Mouse (Mus musculus): ENCODE measurements at regions not wholly inside any gene's neighbourhood (a gene's known extent, or its start where the extent isn't known, plus 50 kb on each side); places are given as distances from the start of the nearest gene placed in this dataset.

DNA sequence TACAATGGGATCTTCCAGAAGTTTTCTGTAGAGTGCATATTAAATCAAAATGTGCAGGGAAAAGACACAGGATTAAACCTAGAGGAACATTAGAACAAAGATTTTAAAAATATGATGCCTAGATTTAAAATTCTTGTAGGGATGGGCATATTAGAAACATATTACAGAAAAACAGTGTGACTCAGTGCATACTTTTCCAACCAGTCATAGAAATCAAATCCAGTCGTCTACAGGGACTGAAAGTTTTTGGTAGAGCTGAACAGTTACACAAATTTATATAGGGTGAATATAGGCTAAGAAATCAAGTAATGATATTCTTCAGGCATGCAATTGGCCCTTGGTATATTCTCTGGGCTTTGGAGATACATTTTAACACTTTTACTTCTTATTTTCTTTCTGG lies 845.3 kb upstream of the Rgs18 start:
- no peak overlapping the region for H3K4me3 ChIP-seq (ENCODE audit: low read depth, low read length)
- no peak for DNase-seq (ENCODE audit: low spot score)
- H3K9ac ChIP-seq (ENCODE audit: low read depth, low read length) = no peak overlapping the region
- H3K27me3 ChIP-seq (replicated peaks; ENCODE audit: control insufficient read depth, insufficient read depth, low read length) = no peaks in the 10 kb centered on the region
- WGBS = 67% methylated on average over 1 of the region's 1 CpGs
- no peaks in the 10 kb centered on the region for H3K36me3 ChIP-seq (ENCODE audit: control insufficient read depth, insufficient read depth, low read length)
- no peaks in the 10 kb centered on the region for H3K4me1 ChIP-seq (ENCODE audit: control insufficient read depth, insufficient read depth, low read length)
- H3K4me2 ChIP-seq (ENCODE audit: low read depth, low read length) = no peak overlapping the region
- no peaks in the 10 kb centered on the region for H3K9me3 ChIP-seq (ENCODE audit: control insufficient read depth, low read length)
- no peak for ATAC-seq (ENCODE audit: low read depth)
- no peak overlapping the region for H3K27ac ChIP-seq (replicated peaks; ENCODE audit: low read depth, low read length)

DNA sequence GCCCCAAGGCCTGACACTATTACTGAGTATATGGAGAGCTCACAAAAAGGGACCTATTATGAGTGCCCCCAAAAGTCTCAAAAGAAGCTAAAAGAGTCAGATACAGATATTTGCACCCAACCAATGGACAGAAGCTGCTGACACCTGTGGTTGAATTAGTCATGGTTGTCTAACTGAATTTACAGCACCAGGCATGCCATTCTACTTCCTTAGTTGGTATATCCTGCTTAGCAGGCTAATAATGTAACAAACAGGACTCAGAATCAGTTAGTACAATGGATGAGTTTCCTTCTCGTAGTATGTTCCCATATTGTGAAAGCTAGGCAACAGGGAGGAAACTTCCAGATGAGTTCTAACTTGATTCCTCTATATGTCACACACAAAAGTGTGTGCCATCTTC lies 839.1 kb upstream of the Rgs18 start:
- Histone ChIP-seq H3K9me3 (ENCODE audit: control insufficient read depth, low read length) (no peaks in the 10 kb centered on the region), H3K9ac (ENCODE audit: low read depth, low read length) (no peak overlapping the region), H3K27me3 (replicated peaks; ENCODE audit: control insufficient read depth, insufficient read depth, low read length) (no peaks in the 10 kb centered on the region), H3K27ac (replicated peaks; ENCODE audit: low read depth, low read length) (no peak overlapping the region), H3K36me3 (ENCODE audit: control insufficient read depth, insufficient read depth, low read length) (no peaks in the 10 kb centered on the region), H3K4me3 (ENCODE audit: low read depth, low read length) (no peak overlapping the region), H3K4me1 (ENCODE audit: control insufficient read depth, insufficient read depth, low read length) (no peaks in the 10 kb centered on the region), H3K4me2 (ENCODE audit: low read depth, low read length) (no peak overlapping the region)
- WGBS = 86% methylated on average over 1 of the region's 1 CpGs
- no peak for ATAC-seq (ENCODE audit: low read depth)
- DNase-seq (ENCODE audit: low spot score) = no peak

DNA sequence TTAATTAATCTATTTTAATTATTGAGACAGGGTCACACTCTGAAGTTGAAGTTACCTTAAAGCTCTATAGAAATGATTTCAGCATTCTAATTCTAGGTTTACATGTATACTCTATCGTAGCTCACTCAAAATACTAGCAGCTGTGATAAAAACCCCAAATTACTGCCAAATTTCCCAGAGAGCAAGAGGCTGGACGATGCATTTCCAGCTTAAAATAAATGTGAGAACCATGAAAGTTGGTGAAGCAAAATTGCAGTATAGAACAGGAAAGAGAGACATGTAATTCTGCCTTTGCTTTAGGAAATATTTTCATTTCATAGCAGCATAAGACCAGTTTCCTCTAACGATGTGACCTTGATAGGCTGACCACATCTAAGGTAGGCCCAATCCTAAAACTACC lies 821.7 kb upstream of the Rgs18 start:
- H3K36me3 ChIP-seq (ENCODE audit: control insufficient read depth, insufficient read depth, low read length) = no peaks in the 10 kb centered on the region
- no peak for DNase-seq (ENCODE audit: low spot score)
- 81% methylated on average over 3 of the region's 3 CpGs for WGBS

DNA sequence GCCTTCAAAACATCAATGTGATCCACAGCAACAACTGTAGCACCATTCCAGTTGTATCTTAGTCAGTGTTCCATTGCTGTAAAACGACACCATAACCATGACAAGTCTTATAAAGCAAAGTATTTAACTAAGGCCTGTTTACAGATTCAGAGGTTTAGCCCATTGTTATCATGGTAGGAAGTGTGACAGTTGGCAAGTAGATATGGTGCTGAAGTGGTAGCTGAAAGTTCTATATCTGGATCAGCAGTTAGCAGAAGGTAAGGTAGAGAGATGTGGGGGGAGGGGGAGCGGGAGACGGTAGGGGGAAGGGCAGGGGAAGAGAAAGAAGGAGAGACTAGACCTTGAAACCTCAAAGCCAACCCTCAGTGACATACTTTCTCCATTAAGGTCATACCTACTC lies 804.2 kb upstream of the Rgs18 start:
- no peak for DNase-seq (ENCODE audit: low spot score)
- WGBS = 92% methylated on average over 3 of the region's 3 CpGs
- ATAC-seq (ENCODE audit: low read depth) = no peak
- Histone ChIP-seq H3K9me3 (ENCODE audit: control insufficient read depth, low read length) (no peaks in the 10 kb centered on the region), H3K4me2 (ENCODE audit: low read depth, low read length) (no peak overlapping the region), H3K36me3 (ENCODE audit: control insufficient read depth, insufficient read depth, low read length) (no peaks in the 10 kb centered on the region), H3K27ac (replicated peaks; ENCODE audit: low read depth, low read length) (no peak overlapping the region), H3K27me3 (replicated peaks; ENCODE audit: control insufficient read depth, insufficient read depth, low read length) (no peaks in the 10 kb centered on the region), H3K4me3 (ENCODE audit: low read depth, low read length) (no peak overlapping the region), H3K4me1 (ENCODE audit: control insufficient read depth, insufficient read depth, low read length) (no peaks in the 10 kb centered on the region), H3K9ac (ENCODE audit: low read depth, low read length) (no peak overlapping the region)

More for the DNA sequence above, 821.7 kb upstream of the Rgs18 start:
- Histone ChIP-seq H3K27me3 (replicated peaks; ENCODE audit: control insufficient read depth, insufficient read depth, low read length) (no peaks in the 10 kb centered on the region), H3K27ac (replicated peaks; ENCODE audit: low read depth, low read length) (no peak overlapping the region), H3K4me3 (ENCODE audit: low read depth, low read length) (no peak overlapping the region), H3K9me3 (ENCODE audit: control insufficient read depth, low read length) (no peaks in the 10 kb centered on the region), H3K4me1 (ENCODE audit: control insufficient read depth, insufficient read depth, low read length) (no peaks in the 10 kb centered on the region), H3K9ac (ENCODE audit: low read depth, low read length) (no peak overlapping the region), H3K4me2 (ENCODE audit: low read depth, low read length) (no peak overlapping the region)
- ATAC-seq (ENCODE audit: low read depth) = no peak

DNA sequence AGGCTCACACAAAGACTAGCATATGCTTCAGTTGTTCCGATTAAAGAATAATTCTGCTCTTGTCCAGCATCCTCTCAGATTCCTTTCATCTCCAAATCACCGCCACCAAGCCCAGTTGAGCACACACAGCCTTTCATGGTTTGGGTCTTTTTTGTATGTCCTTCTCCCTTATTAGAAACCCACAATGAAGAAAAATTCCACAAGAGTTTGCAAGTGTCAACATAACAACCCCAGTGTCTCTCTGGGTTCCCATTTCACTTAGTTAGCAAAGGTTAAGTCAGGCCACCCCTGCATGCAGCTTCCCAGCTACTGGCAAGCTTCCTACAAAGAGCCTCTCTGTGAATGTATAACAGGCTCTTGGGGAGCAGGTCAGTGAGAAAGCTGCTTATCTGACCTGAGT lies 794.8 kb upstream of the Rgs18 start:
- no peaks in the 10 kb centered on the region for H3K4me1 ChIP-seq (ENCODE audit: control insufficient read depth, insufficient read depth, low read length)
- H3K27me3 ChIP-seq (replicated peaks; ENCODE audit: control insufficient read depth, insufficient read depth, low read length) = no peaks in the 10 kb centered on the region
- no peak overlapping the region for H3K4me3 ChIP-seq (ENCODE audit: low read depth, low read length)
- 72% methylated on average over 2 of the region's 2 CpGs for WGBS
- ATAC-seq (ENCODE audit: low read depth) (no peak), DNase-seq (ENCODE audit: low spot score) (peak; percentile 2)
- H3K9ac ChIP-seq (ENCODE audit: low read depth, low read length) = no peak overlapping the region
- no peaks in the 10 kb centered on the region for H3K36me3 ChIP-seq (ENCODE audit: control insufficient read depth, insufficient read depth, low read length)
- H3K9me3 ChIP-seq (ENCODE audit: control insufficient read depth, low read length) = no peaks in the 10 kb centered on the region
- no peak overlapping the region for H3K27ac ChIP-seq (replicated peaks; ENCODE audit: low read depth, low read length)
- H3K4me2 ChIP-seq (ENCODE audit: low read depth, low read length) = no peak overlapping the region

DNA sequence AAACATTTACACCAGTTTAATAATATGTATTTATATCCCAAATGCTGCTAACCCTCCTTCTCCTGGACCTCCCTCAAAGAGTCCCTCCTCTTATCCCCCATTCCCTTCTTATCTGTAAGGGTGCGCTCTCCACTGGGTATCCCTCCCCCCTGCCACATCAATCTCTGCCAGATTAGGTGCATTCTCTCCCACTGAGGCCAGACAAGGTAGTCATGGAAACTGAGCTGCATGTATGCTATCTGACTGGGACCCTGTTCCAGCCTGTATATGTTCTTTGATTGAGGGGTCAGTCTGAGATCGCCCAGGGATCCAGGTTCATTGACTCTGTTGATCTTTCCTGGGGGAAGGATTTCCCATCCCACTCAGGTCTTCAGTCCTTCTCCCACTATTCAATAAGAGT lies 786.1 kb upstream of the Rgs18 start:
- no peaks in the 10 kb centered on the region for H3K36me3 ChIP-seq (ENCODE audit: control insufficient read depth, insufficient read depth, low read length)
- 80% methylated on average over 2 of the region's 2 CpGs for WGBS
- no peak for ATAC-seq (ENCODE audit: low read depth)
- no peaks in the 10 kb centered on the region for H3K9me3 ChIP-seq (ENCODE audit: control insufficient read depth, low read length)
- H3K9ac ChIP-seq (ENCODE audit: low read depth, low read length) = no peak overlapping the region
- no peak overlapping the region for H3K27ac ChIP-seq (replicated peaks; ENCODE audit: low read depth, low read length)
- no peaks in the 10 kb centered on the region for H3K27me3 ChIP-seq (replicated peaks; ENCODE audit: control insufficient read depth, insufficient read depth, low read length)
- H3K4me1 ChIP-seq (ENCODE audit: control insufficient read depth, insufficient read depth, low read length) = no peaks in the 10 kb centered on the region
- no peak overlapping the region for H3K4me3 ChIP-seq (ENCODE audit: low read depth, low read length)
- no peak for DNase-seq (ENCODE audit: low spot score)
- no peak overlapping the region for H3K4me2 ChIP-seq (ENCODE audit: low read depth, low read length)
